Mouse (Mus musculus) heart, embryonic 14.5 days (tissue): ENCODE data around the gene Prnd. TPM values are rescaled to one million over a fixed set of nuclear protein-coding genes. Genes with fewer than 3 reads are reported as not detected.

ENCODE experiments used
- ATAC-seq: fragments of 200-750 bp; cut with Nextera tagmentation; 2 replicates; pipeline ENCODE4 v1.8.0; 2017; ENCODE audit warnings: low read depth, moderate TSS enrichment; ENCODE audit not compliant: insufficient number of reproducible peaks, insufficient read depth, low FRiP score
- H3K27ac ChIP-seq, 2 experiments: fragments of 200-500 bp in 1 of 2; fragments of 300-500 bp in 1 of 2; sonication (generic) in 1 of 2; replicated peaks in 1 of 2; 2 replicates each; pipeline ENCODE4 v1.5.1; 2012 to 2014; ENCODE audit warnings: low read depth in 2 of 2, low read length in 2 of 2, control low read depth in 1 of 2, mild to moderate bottlenecking in 1 of 2, mixed read lengths in 1 of 2; ENCODE audit not compliant: control insufficient read depth in 1 of 2, insufficient read depth in 1 of 2
- H3K27me3 ChIP-seq: fragments of 300-500 bp; sonication (generic); 2 replicates; pipeline ENCODE4 v1.6.1; 2014; ENCODE audit warnings: mild to moderate bottlenecking, low read length, control low read depth; ENCODE audit not compliant: control insufficient read depth, insufficient read depth
- H3K36me3 ChIP-seq: fragments of 300-500 bp; sonication (generic); 2 replicates; pipeline ENCODE4 v1.6.1; 2014; ENCODE audit warnings: mild to moderate bottlenecking, control low read depth, low read length, mixed read lengths; ENCODE audit not compliant: control insufficient read depth, insufficient read depth
- H3K4me1 ChIP-seq, 2 experiments: fragments of 200-500 bp in 1 of 2; fragments of 300-500 bp in 1 of 2; sonication (generic) in 1 of 2; 2 replicates each; pipeline ENCODE4 v1.6.1; 2012 to 2014; ENCODE audit warnings: low read length in 2 of 2, control low read depth in 1 of 2, mixed read lengths in 1 of 2; ENCODE audit not compliant: control insufficient read depth in 2 of 2, insufficient read depth in 2 of 2
- H3K4me2 ChIP-seq: fragments of 300-500 bp; sonication (generic); 2 replicates; pipeline ENCODE4 v1.6.1; 2014; ENCODE audit warnings: mild to moderate bottlenecking, low read length
- H3K4me3 ChIP-seq, 2 experiments: fragments of 200-500 bp in 1 of 2; fragments of 300-500 bp in 1 of 2; sonication (generic) in 1 of 2; 2 replicates each; pipeline ENCODE4 v1.5.1; 2012 to 2014; ENCODE audit warnings: low read length in 2 of 2, mild to moderate bottlenecking in 2 of 2, control low read depth in 1 of 2, low read depth in 1 of 2, moderate library complexity in 1 of 2; ENCODE audit not compliant: control insufficient read depth in 1 of 2, insufficient read depth in 1 of 2
- H3K9ac ChIP-seq: fragments of 300-500 bp; sonication (generic); 2 replicates; pipeline ENCODE4 v1.6.1; 2014; ENCODE audit warnings: mild to moderate bottlenecking, low read length
- H3K9me3 ChIP-seq: fragments of 300-500 bp; sonication (generic); 2 replicates; pipeline ENCODE4 v1.6.1; 2016; ENCODE audit warnings: low read length, control low read depth; ENCODE audit not compliant: control insufficient read depth
- WGBS: fragments of 180-500 bp; shearing (Covaris S2); extraction: QIAGEN DNeasy Blood & Tissue Kit; methylation state at CpG from one replicate; pipeline ENCODE4 v1.1.7; 2014; 5-methylcytosine and 5-hydroxymethylcytosine counted together
- polyA plus RNA-seq: library from polyadenylated mRNA; unstranded; fragments of >200 nt; fragmentation: Nextera tagmentation; extraction: Ambion mirVana; gene quantifications from 2 replicates; pipeline ENCODE4 v1.2.1, GENCODE M21; 2014

The Prnd gene
- polyA plus RNA-seq, 1 experiment from 2014 or later: 29.7 TPM

- H3K36me3 ChIP-seq: peaks cover 12% of the 10 kb centered on the region
- ATAC-seq: no peak
These were observed 9.2 kb upstream of the Prnd start for GRCm38 (mm10) chr2:131941501-131941900.

DNA sequence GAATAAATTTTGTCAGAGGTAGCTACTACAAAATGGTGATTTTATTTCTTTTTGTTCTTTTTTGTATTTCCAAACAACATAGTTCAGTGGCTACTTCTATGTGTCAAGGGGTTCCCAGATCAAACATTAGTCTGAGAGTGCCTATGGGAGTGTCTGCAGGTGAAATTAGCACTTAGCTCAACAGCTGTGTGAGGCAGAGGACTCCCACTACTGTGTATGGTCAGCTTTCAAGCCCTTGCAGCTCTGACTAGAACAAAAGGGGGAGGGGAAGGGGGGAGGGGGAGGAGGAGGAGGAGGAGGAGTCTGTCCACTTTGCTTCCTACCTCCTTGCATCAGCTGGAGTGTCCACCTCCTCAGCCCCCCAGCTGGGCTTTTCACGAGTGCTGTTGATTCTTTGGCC is 6.3 kb upstream of the Prnd start:
- 31% methylated on average over 1 of the region's 1 CpGs for WGBS
- Histone ChIP-seq H3K4me1 (peaks cover 0 to 5% of the 10 kb centered on the region in 2 experiments; a peak in 3 of 4 replicates), H3K27ac (no peak overlapping the region), H3K4me2 (no peak overlapping the region), H3K4me3 (no peak overlapping the region), H3K27me3 (no peaks in the 10 kb centered on the region), H3K9me3 (no peaks in the 10 kb centered on the region), H3K36me3 (no peaks in the 10 kb centered on the region), H3K9ac (no peak overlapping the region)
- no peak for ATAC-seq

More at GRCm38 (mm10) chr2:131941501-131941900, 9.2 kb upstream of the Prnd start:
- Histone ChIP-seq H3K27me3 (no peaks in the 10 kb centered on the region), H3K4me1 (peaks cover 0 to 5% of the 10 kb centered on the region in 2 experiments; a peak in 2 of 4 replicates), H3K4me3 (no peak overlapping the region), H3K4me2 (no peak overlapping the region), H3K27ac (no peak overlapping the region), H3K9ac (no peak overlapping the region), H3K9me3 (no peaks in the 10 kb centered on the region)
- 88% methylated on average over 6 of the region's 6 CpGs for WGBS

DNA sequence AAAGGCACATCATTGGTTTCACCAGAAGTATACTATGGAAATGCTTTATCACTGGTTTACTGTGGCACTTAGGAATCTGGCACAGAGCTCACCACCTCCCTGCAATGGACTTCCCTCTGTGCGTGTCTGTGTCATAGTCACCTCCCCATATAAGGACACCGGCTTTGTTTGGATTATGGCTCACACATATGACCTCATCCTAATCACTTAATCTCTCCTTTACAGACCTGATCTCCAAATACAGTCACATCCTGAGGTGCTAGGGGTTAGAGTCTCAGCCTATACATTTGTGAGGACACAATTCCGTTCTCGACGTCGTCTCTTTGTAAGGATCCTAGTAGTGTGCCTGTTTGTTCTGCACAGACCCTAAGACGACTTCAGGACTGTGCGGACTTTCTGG is 5.4 kb upstream of the Prnd start:
- no peak overlapping the region for H3K27ac ChIP-seq

DNA sequence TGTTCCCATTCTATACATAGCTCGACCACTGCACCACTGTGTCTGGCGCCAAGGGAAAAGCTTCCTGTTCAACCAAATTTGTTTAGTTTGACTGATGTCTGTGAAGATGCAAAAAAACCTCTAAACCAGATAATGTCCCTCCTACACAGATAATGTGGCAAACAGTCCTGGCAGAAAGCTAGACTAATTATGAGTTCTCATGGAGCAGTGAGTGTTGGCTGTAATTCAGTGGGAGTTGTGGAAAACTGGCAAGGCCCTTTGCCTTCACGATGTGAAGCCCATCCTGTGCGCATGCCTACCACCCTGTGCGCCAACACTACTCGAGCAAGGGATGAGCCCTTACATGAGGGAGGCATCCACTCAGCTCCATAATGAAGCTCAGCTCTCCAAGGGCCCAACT is 4.9 kb upstream of the Prnd start:
- WGBS: 81% methylated on average over 6 of the region's 6 CpGs
- H3K27ac ChIP-seq: no peak overlapping the region
- no peak overlapping the region for H3K4me3 ChIP-seq
- H3K4me2 ChIP-seq: no peak overlapping the region
- peaks cover 4 to 10% of the 10 kb centered on the region in 2 experiments; a peak in 3 of 4 replicates for H3K4me1 ChIP-seq
- no peak for ATAC-seq
- no peaks in the 10 kb centered on the region for H3K27me3 ChIP-seq
- no peak overlapping the region for H3K9ac ChIP-seq
- no peaks in the 10 kb centered on the region for H3K9me3 ChIP-seq
- H3K36me3 ChIP-seq: no peaks in the 10 kb centered on the region

More for the DNA sequence above, 5.4 kb upstream of the Prnd start:
- H3K9ac ChIP-seq: no peak overlapping the region
- no peak overlapping the region for H3K4me3 ChIP-seq
- no peak overlapping the region for H3K4me2 ChIP-seq
- 54% methylated on average over 8 of the region's 8 CpGs for WGBS
- no peak for ATAC-seq
- peaks cover 0 to 5% of the 10 kb centered on the region in 2 experiments; a peak in 3 of 4 replicates for H3K4me1 ChIP-seq
- H3K9me3 ChIP-seq: no peaks in the 10 kb centered on the region
- no peaks in the 10 kb centered on the region for H3K36me3 ChIP-seq
- H3K27me3 ChIP-seq: no peaks in the 10 kb centered on the region

DNA sequence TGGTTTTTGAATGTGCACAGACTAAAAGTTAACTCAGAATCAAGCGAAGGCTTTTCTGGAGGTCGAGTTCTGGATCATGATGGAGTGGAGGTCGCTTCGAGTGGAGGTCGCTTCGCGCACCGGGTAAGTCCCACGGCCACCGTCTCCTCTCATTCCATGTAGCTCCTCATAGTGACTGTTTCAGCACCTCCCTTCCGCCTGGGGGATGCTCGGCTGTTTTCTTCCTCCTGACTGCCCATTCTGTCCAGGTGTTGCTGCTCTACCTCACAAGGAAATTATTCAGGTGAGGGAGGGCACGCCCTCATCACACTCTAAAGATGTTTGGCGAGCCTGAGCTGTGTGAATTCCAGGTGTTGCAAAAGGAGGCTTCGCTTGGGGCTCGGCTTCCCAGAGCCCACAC is 4.3 kb upstream of the Prnd start:
- Histone ChIP-seq H3K4me2 (no peak overlapping the region), H3K9me3 (no peaks in the 10 kb centered on the region), H3K27ac (no peak overlapping the region), H3K4me1 (peaks cover 5 to 10% of the 10 kb centered on the region in 2 experiments; a peak in 3 of 4 replicates), H3K9ac (no peak overlapping the region), H3K27me3 (peaks cover under 1% of the 10 kb centered on the region; the same call in 1 of the 2 replicates), H3K36me3 (no peaks in the 10 kb centered on the region), H3K4me3 (no peak overlapping the region)
- WGBS: 91% methylated on average over 16 of the region's 16 CpGs
- ATAC-seq: no peak

DNA sequence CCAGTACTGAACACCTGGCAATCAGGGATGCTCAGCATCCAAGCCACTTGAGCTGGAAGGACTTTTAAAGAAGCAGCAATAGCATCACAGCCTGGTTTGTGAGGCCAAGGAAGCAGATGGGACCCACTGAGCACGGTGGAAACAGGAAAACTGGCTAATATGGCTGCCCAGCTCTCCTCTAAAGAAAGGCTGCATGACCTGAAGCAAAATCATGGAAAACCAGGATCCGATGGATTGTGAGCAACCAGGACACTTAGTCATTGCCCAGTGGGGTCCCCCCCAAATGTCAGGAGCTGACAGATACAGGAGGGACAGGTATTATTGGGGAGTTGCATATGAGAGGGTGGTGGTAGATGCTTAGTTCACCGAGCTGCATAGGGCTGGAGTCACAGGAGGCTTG is 2.5 kb upstream of the Prnd start:
- H3K27ac ChIP-seq: no peak overlapping the region
- H3K4me3 ChIP-seq: no peak overlapping the region
- H3K4me1 ChIP-seq: peaks cover 9 to 17% of the 10 kb centered on the region in 2 experiments; a peak in 3 of 4 replicates
- peaks cover 15% of the 10 kb centered on the region for H3K27me3 ChIP-seq
- H3K4me2 ChIP-seq: no peak overlapping the region
- H3K9me3 ChIP-seq: no peaks in the 10 kb centered on the region
- no peak overlapping the region for H3K9ac ChIP-seq
- H3K36me3 ChIP-seq: no peaks in the 10 kb centered on the region
- 72% methylated on average over 3 of the region's 3 CpGs for WGBS
- no peak for ATAC-seq

- ATAC-seq: no peak
- H3K27me3 ChIP-seq: peaks cover 21% of the 10 kb centered on the region
- WGBS: 65% methylated on average over 11 of the region's 11 CpGs
- peaks cover 10 to 18% of the 10 kb centered on the region in 2 experiments; a peak in 3 of 4 replicates for H3K4me1 ChIP-seq
- H3K27ac ChIP-seq: no peak overlapping the region
- no peak overlapping the region for H3K9ac ChIP-seq
- no peak overlapping the region for H3K4me3 ChIP-seq
- H3K9me3 ChIP-seq: no peaks in the 10 kb centered on the region
- H3K36me3 ChIP-seq: no peaks in the 10 kb centered on the region
- H3K4me2 ChIP-seq: no peak overlapping the region
These were observed 1.6 kb upstream of the Prnd start for GRCm38 (mm10) chr2:131948916-131949639.
